Mouse (Mus musculus) E14TG2a.4 (cell line): Measurements from ENCODE around the gene Timeless.
"Not testable (repeated sequence)": the region's sequence is repeated elsewhere in the genome, so short reads cannot be mapped to it uniquely, and the experiment has no call there.

ENCODE experiments used
- H3K27me3 ChIP-seq: 2 replicates; pipeline ENCODE4 v1.6.1; 2014; ENCODE audit warnings: low read length, control low read depth; ENCODE audit not compliant: insufficient read depth
- H3K36me3 ChIP-seq: 2 replicates; pipeline ENCODE4 v1.6.1; 2014; ENCODE audit warnings: low read length, control low read depth; ENCODE audit not compliant: insufficient read depth
- H3K4me1 ChIP-seq: replicated peaks from 2 replicates; pipeline ENCODE4 v1.6.1; 2014; ENCODE audit warnings: low read depth, low read length, control low read depth
- H3K4me3 ChIP-seq: replicated peaks from 2 replicates; pipeline ENCODE4 v1.5.1; 2014; ENCODE audit warnings: mild to moderate bottlenecking, low read length
- H3K9me3 ChIP-seq: 2 replicates; pipeline ENCODE4 v1.6.1; 2014; ENCODE audit warnings: low read length, control low read depth
- CTCF ChIP-seq: conservative IDR thresholded peaks from 2 replicates; pipeline ENCODE4 v1.5.1; 2014; ENCODE audit warnings: low read length
- NANOG ChIP-seq: IDR thresholded peaks from 2 replicates; pipeline ENCODE4 v1.6.1; 2014; ENCODE audit warnings: borderline replicate concordance, low read length, mixed read lengths
- POU5F1 ChIP-seq: IDR thresholded peaks from 2 replicates; pipeline ENCODE4 v1.6.1; 2014; ENCODE audit warnings: low read length, borderline replicate concordance

Gene Timeless

GRCm38 (mm10) chr10:128231697-128232419 is at the start of gene Timeless:
TSS of gene Timeless (plus strand) at chr10:128232065.
- peaks cover 26% of the 10 kb centered on the region for H3K36me3 ChIP-seq
- H3K4me1 ChIP-seq: peaks cover 73% of the 10 kb centered on the region
- H3K4me3 ChIP-seq: peak within 1 kb of the TSS; percentile 95
- no peaks in the 10 kb centered on the region for H3K9me3 ChIP-seq
- no peaks in the 10 kb centered on the region for H3K27me3 ChIP-seq
- TF ChIP-seq NANOG (no peak), POU5F1 (no peak), CTCF (no peak)

- H3K27me3 ChIP-seq: no peaks in the 10 kb centered on the region
- H3K4me1 ChIP-seq: peaks cover 66% of the 10 kb centered on the region
- TF ChIP-seq CTCF: no peak
- no peak for TF ChIP-seq POU5F1
- no peak for TF ChIP-seq NANOG
- H3K4me3 ChIP-seq: no peak overlapping the region
- H3K36me3 ChIP-seq: no peaks in the 10 kb centered on the region
- H3K9me3 ChIP-seq: no peaks in the 10 kb centered on the region
Observed at GRCm38 (mm10) chr10:128184296-128184695, 47.6 kb upstream of the Timeless start.

- no peaks in the 10 kb centered on the region for H3K9me3 ChIP-seq
- TF ChIP-seq POU5F1 (no peak), CTCF (no peak), NANOG (no peak)
- H3K4me3 ChIP-seq: peak overlapping the region; percentile 41
- H3K36me3 ChIP-seq: no peaks in the 10 kb centered on the region
- no peaks in the 10 kb centered on the region for H3K27me3 ChIP-seq
- H3K4me1 ChIP-seq: peaks cover 55% of the 10 kb centered on the region
Observed at GRCm38 (mm10) chr10:128185277-128185940, 46.5 kb upstream of the Timeless start.

GRCm38 (mm10) chr10:128185959-128186358 is 45.9 kb upstream of the Timeless start:
- TF ChIP-seq NANOG: no peak
- TF ChIP-seq CTCF: peak; percentile 96
- peaks cover 51% of the 10 kb centered on the region for H3K4me1 ChIP-seq
- no peaks in the 10 kb centered on the region for H3K36me3 ChIP-seq
- H3K4me3 ChIP-seq: no peak overlapping the region
- H3K9me3 ChIP-seq: no peaks in the 10 kb centered on the region
- no peaks in the 10 kb centered on the region for H3K27me3 ChIP-seq

GRCm38 (mm10) chr10:128187181-128187605 is 44.7 kb upstream of the Timeless start:
- Histone ChIP-seq H3K27me3 (no peaks in the 10 kb centered on the region), H3K9me3 (no peaks in the 10 kb centered on the region), H3K4me3 (peak overlapping the region; percentile 37; the same call in 1 of the 2 replicates), H3K36me3 (no peaks in the 10 kb centered on the region), H3K4me1 (peaks cover 49% of the 10 kb centered on the region)
- TF ChIP-seq NANOG (peak; percentile 56; the same call in 1 of the 2 replicates), POU5F1 (no peak), CTCF (no peak)

GRCm38 (mm10) chr10:128188242-128188877 is 43.5 kb upstream of the Timeless start:
- Histone ChIP-seq H3K4me1 (peaks cover 44% of the 10 kb centered on the region), H3K4me3 (peak overlapping the region; percentile 30; the same call in 1 of the 2 replicates), H3K9me3 (no peaks in the 10 kb centered on the region), H3K27me3 (no peaks in the 10 kb centered on the region), H3K36me3 (no peaks in the 10 kb centered on the region)
- TF ChIP-seq POU5F1 (no peak), CTCF (peak; percentile 87), NANOG (no peak)

- TF ChIP-seq POU5F1 (no peak), NANOG (no peak), CTCF (no peak)
- Histone ChIP-seq H3K36me3 (no peaks in the 10 kb centered on the region), H3K9me3 (no peaks in the 10 kb centered on the region), H3K27me3 (peaks cover 10% of the 10 kb centered on the region), H3K4me1 (peaks cover 33% of the 10 kb centered on the region), H3K4me3 (no peak overlapping the region)
Observed at GRCm38 (mm10) chr10:128191472-128191871, 40.4 kb upstream of the Timeless start.

GRCm38 (mm10) chr10:128192030-128192766 is 39.7 kb upstream of the Timeless start:
- peaks cover 26% of the 10 kb centered on the region for H3K4me1 ChIP-seq

More at GRCm38 (mm10) chr10:128192030-128192766, 39.7 kb upstream of the Timeless start:
- peaks cover 10% of the 10 kb centered on the region for H3K27me3 ChIP-seq
- H3K4me3 ChIP-seq, H3K36me3 ChIP-seq, H3K9me3 ChIP-seq: not testable (repeated sequence)
